Comparison of ENCODE assay signal across 29 mouse cellular contexts in the genomic region with DNA sequence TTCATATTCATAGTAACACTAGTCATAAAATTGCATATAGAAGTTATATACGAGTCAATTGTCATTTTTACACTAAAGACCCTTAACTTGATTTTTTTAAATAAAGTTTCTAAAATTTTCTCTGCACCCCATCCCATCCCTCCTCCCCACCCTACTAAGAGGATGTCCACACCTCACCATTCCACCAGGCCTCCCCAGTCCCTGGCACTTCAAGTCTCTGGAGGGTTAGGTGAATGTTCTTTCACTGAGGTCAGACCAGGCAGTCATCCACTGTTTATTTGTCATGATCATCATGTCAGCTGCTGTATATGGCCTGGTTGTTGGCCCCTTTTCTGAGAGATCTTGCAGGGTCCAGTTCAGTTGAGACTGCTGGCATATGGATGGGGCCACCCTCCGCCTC. TPM values are rescaled to one million over a fixed set of nuclear protein-coding genes. Genes with fewer than 3 reads are reported as not detected.
DNase-seq lines count a peak whose midpoint lies in the region; ATAC-seq lines count a peak whose summit lies in the region.
"Had no signal": no experiment of that assay in that cellular context is flagged by ENCODE, and none has a peak within 500 bp of the region (broad histone marks: within the 10 kb centered on the region; RNA-seq: fewer than 3 reads in every experiment).

No protein-coding gene starts in this region.

- H3K36me3 ChIP-seq in heart, embryonic 13.5 days = no peaks in the 10 kb centered on the region
- no peaks in the 10 kb centered on the region for H3K36me3 ChIP-seq in limb, embryonic 11.5 days (ENCODE audit: control insufficient read depth, insufficient read depth, low read length)
- no peaks in the 10 kb centered on the region for H3K36me3 ChIP-seq in limb, embryonic 10.5 days
- H3K36me3 ChIP-seq in midbrain, embryonic 13.5 days = no peaks in the 10 kb centered on the region
- no peaks in the 10 kb centered on the region for H3K36me3 ChIP-seq in midbrain, embryonic 14.5 days (ENCODE audit: control insufficient read depth, insufficient read depth, low read length)
- H3K36me3 ChIP-seq: embryonic facial prominence, embryonic 13.5 days; forebrain, embryonic 10.5 days; forebrain, embryonic 15.5 days; hindbrain, embryonic 15.5 days; kidney, embryonic 15.5 days; limb, embryonic 13.5 days; liver, embryonic 13.5 days; midbrain, embryonic 15.5 days; neural tube, embryonic 12.5 days had no signal

- H3K4me3 ChIP-seq in heart, embryonic 13.5 days = no peak overlapping the region
- H3K4me3 ChIP-seq in limb, embryonic 11.5 days (ENCODE audit: low read depth, low read length) = no peak overlapping the region
- no peak overlapping the region for H3K4me3 ChIP-seq in limb, embryonic 10.5 days
- H3K4me3 ChIP-seq in midbrain, embryonic 13.5 days (replicated peaks) = no peak overlapping the region
- no peak overlapping the region for H3K4me3 ChIP-seq in midbrain, embryonic 14.5 days (replicated peaks; ENCODE audit: low read depth, low read length)
- H3K4me3 ChIP-seq: embryonic facial prominence, embryonic 13.5 days; forebrain, embryonic 10.5 days; forebrain, embryonic 15.5 days; gastrocnemius, adult 2 months; hindbrain, embryonic 15.5 days; kidney, embryonic 15.5 days; limb, embryonic 13.5 days; liver, embryonic 13.5 days; midbrain, embryonic 15.5 days; neural tube, embryonic 12.5 days had no signal

- no peak overlapping the region for H3K27ac ChIP-seq in heart, embryonic 13.5 days (replicated peaks)
- H3K27ac ChIP-seq in limb, embryonic 11.5 days (replicated peaks; ENCODE audit: low read depth, low read length) = no peak overlapping the region
- no peak overlapping the region for H3K27ac ChIP-seq in limb, embryonic 10.5 days
- no peak overlapping the region for H3K27ac ChIP-seq in midbrain, embryonic 13.5 days
- H3K27ac ChIP-seq in midbrain, embryonic 14.5 days (replicated peaks; ENCODE audit: low read depth, low read length) = no peak overlapping the region
- H3K27ac ChIP-seq: embryonic facial prominence, embryonic 13.5 days; forebrain, embryonic 10.5 days; forebrain, embryonic 15.5 days; gastrocnemius, adult 2 months; hindbrain, embryonic 15.5 days; kidney, embryonic 15.5 days; limb, embryonic 13.5 days; liver, embryonic 13.5 days; midbrain, embryonic 15.5 days; neural tube, embryonic 12.5 days had no signal

- 0 out of 2 replicates have a peak, but pooled peaks have one; percentile 28 for ATAC-seq in heart, embryonic 13.5 days (ENCODE audit: extremely low read depth, insufficient number of reproducible peaks, low FRiP score, low TSS enrichment)
- peak; percentile 27; the same call in 1 of the 2 replicates for ATAC-seq in limb, embryonic 11.5 days (ENCODE audit: insufficient number of reproducible peaks, low FRiP score, low TSS enrichment, low read depth)
- ATAC-seq in midbrain, embryonic 13.5 days = 0 out of 2 replicates have a peak, but pooled peaks have one; percentile 27
- ATAC-seq in midbrain, embryonic 14.5 days (ENCODE audit: low FRiP score, low TSS enrichment) = no peak
- ATAC-seq: CD4-positive, CD25-positive, alpha-beta regulatory T cell, adult 4 months; forebrain, embryonic 15.5 days; midbrain, embryonic 15.5 days had no signal

- WGBS in heart, embryonic 13.5 days = 72% methylated on average over 2 of the region's 2 CpGs
- 90% methylated on average over 2 of the region's 2 CpGs for WGBS in limb, embryonic 11.5 days
- WGBS in limb, embryonic 10.5 days = 94% methylated on average over 2 of the region's 2 CpGs
- 88% methylated on average over 2 of the region's 2 CpGs for WGBS in midbrain, embryonic 13.5 days
- 81% methylated on average over 2 of the region's 2 CpGs for WGBS in midbrain, embryonic 14.5 days

- H3K4me1 ChIP-seq in heart, embryonic 13.5 days = no peaks in the 10 kb centered on the region
- no peaks in the 10 kb centered on the region for H3K4me1 ChIP-seq in limb, embryonic 11.5 days (ENCODE audit: control insufficient read depth, insufficient read depth, low read length)
- H3K4me1 ChIP-seq in limb, embryonic 10.5 days = no peaks in the 10 kb centered on the region
- H3K4me1 ChIP-seq in midbrain, embryonic 13.5 days (replicated peaks) = no peaks in the 10 kb centered on the region
- no peaks in the 10 kb centered on the region for H3K4me1 ChIP-seq in midbrain, embryonic 14.5 days (ENCODE audit: control insufficient read depth, insufficient read depth, low read length)
- H3K4me1 ChIP-seq: embryonic facial prominence, embryonic 13.5 days; forebrain, embryonic 10.5 days; forebrain, embryonic 15.5 days; hindbrain, embryonic 15.5 days; kidney, embryonic 15.5 days; limb, embryonic 13.5 days; liver, embryonic 13.5 days; midbrain, embryonic 15.5 days; neural tube, embryonic 12.5 days had no signal

- peaks cover 89% of the 10 kb centered on the region for H3K9me3 ChIP-seq in heart, embryonic 13.5 days
- H3K9me3 ChIP-seq in limb, embryonic 11.5 days (ENCODE audit: control insufficient read depth, low read length) = peaks cover 37% of the 10 kb centered on the region
- peaks cover 46% of the 10 kb centered on the region for H3K9me3 ChIP-seq in limb, embryonic 10.5 days (replicated peaks)
- H3K9me3 ChIP-seq in midbrain, embryonic 13.5 days = peaks cover 79% of the 10 kb centered on the region
- peaks cover 88% of the 10 kb centered on the region for H3K9me3 ChIP-seq in midbrain, embryonic 14.5 days (ENCODE audit: control insufficient read depth, low read length)

- DNase-seq in heart, adult 9 months (ENCODE audit: low spot score in 2 of 2) = no peak
- DNase-seq in limb, embryonic 11.5 days (ENCODE audit: low spot score) = no peak
- DNase-seq in limb, embryonic 10.5 days (ENCODE audit: low spot score) = no peak
- no peak for DNase-seq in midbrain, embryonic 14.5 days
- DNase-seq: adrenal gland, postnatal 14 days; cerebellum, adult 11 months; cerebellum, adult 9-10 months; cerebellum, postnatal 36 days; gastrocnemius, adult 2 months; gastrocnemius, postnatal 36 days; heart, postnatal 36 days; kidney, adult 18-20 months; kidney, postnatal 25 days; liver, embryonic 13.5 days; lung, embryonic 14.5 days; right cerebral cortex, adult 18-20 months; spleen, adult 18-20 months; thymus, postnatal 4 days had no signal

- no peak overlapping the region for H3K9ac ChIP-seq in heart, embryonic 13.5 days
- no peak overlapping the region for H3K9ac ChIP-seq in limb, embryonic 11.5 days (ENCODE audit: low read length)
- H3K9ac ChIP-seq in midbrain, embryonic 13.5 days (replicated peaks) = no peak overlapping the region
- no peak overlapping the region for H3K9ac ChIP-seq in midbrain, embryonic 14.5 days (replicated peaks; ENCODE audit: low read length)
- H3K9ac ChIP-seq: embryonic facial prominence, embryonic 13.5 days; forebrain, embryonic 15.5 days; hindbrain, embryonic 15.5 days; kidney, embryonic 15.5 days; limb, embryonic 13.5 days; liver, embryonic 13.5 days; lung, embryonic 14.5 days; midbrain, embryonic 15.5 days; neural tube, embryonic 12.5 days had no signal

- H3K27me3 ChIP-seq in heart, embryonic 13.5 days (replicated peaks) = no peaks in the 10 kb centered on the region
- no peaks in the 10 kb centered on the region for H3K27me3 ChIP-seq in limb, embryonic 11.5 days (ENCODE audit: control insufficient read depth, insufficient read depth, low read length)
- no peaks in the 10 kb centered on the region for H3K27me3 ChIP-seq in limb, embryonic 10.5 days (ENCODE audit: low read depth, poor library complexity, severe bottlenecking)
- no peaks in the 10 kb centered on the region for H3K27me3 ChIP-seq in midbrain, embryonic 13.5 days
- no peaks in the 10 kb centered on the region for H3K27me3 ChIP-seq in midbrain, embryonic 14.5 days (ENCODE audit: control insufficient read depth, insufficient read depth, low read length)
- H3K27me3 ChIP-seq: embryonic facial prominence, embryonic 13.5 days; forebrain, embryonic 15.5 days; hindbrain, embryonic 15.5 days; kidney, embryonic 15.5 days; limb, embryonic 13.5 days; liver, embryonic 13.5 days; midbrain, embryonic 15.5 days; neural tube, embryonic 12.5 days had no signal

- no peak overlapping the region for H3K4me2 ChIP-seq in heart, embryonic 13.5 days
- H3K4me2 ChIP-seq in limb, embryonic 11.5 days (ENCODE audit: low read depth, severe bottlenecking) = no peak overlapping the region
- no peak overlapping the region for H3K4me2 ChIP-seq in midbrain, embryonic 13.5 days (replicated peaks)
- no peak overlapping the region for H3K4me2 ChIP-seq in midbrain, embryonic 14.5 days (ENCODE audit: low read length)
- H3K4me2 ChIP-seq: embryonic facial prominence, embryonic 13.5 days; forebrain, embryonic 15.5 days; hindbrain, embryonic 15.5 days; kidney, embryonic 15.5 days; limb, embryonic 13.5 days; liver, embryonic 13.5 days; lung, embryonic 14.5 days; midbrain, embryonic 15.5 days; neural tube, embryonic 12.5 days had no signal

RNA-seq across cellular contexts. Expression of gene Zfp981, which starts 18.9 kb away (rescaled TPM):
- polyA plus RNA-seq in heart, embryonic 13.5 days (2015; fragmentation: Nextera tagmentation; extraction: Ambion mirVana) = 0.06 TPM in 1 of 2 replicates, not detected in the other
- 0.05 TPM in 1 of 2 replicates, not detected in the other for polyA plus RNA-seq in limb, embryonic 11.5 days (2014; fragmentation: Nextera tagmentation; extraction: Ambion mirVana)
- polyA plus RNA-seq in limb, embryonic 10.5 days (2016; fragmentation: Nextera tagmentation; extraction: Ambion mirVana) = 0.09 and 0.10 TPM in 2 replicates
- polyA plus RNA-seq in midbrain, embryonic 13.5 days (2015; fragmentation: Nextera tagmentation; extraction: Ambion mirVana) = 0.09 TPM in 1 of 2 replicates, not detected in the other
- 0.15 and 0.26 TPM in 2 replicates for polyA plus RNA-seq in midbrain, embryonic 14.5 days (2014; fragmentation: Nextera tagmentation; extraction: Ambion mirVana)
- polyA plus RNA-seq: CD4-positive, CD25-positive, alpha-beta regulatory T cell, adult 4 months; forebrain, embryonic 15.5 days; lung, embryonic 14.5 days had no signal
